13 mouse cellular contexts compared by ENCODE assay signal in the genomic region with DNA sequence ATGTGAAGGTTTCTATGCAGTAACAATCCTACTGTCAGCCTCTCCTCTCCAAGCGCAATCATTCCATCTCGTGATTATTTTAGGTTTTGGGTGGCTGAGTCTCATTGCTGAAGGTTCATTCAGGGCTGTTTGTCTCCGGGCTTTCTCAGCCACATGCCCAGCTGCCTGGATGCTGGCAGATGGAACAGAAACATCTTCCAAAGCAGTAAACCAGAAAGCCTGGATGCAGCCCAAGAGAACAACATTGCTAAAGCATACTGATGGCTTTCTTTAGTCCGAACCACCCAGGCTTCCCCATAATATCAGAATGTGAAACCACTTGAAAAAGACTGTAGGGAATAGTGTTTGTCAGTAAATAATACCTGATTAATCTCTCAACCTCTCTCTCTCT. TPM values are rescaled to one million over a fixed set of nuclear protein-coding genes. Genes with fewer than 3 reads are reported as not detected.
DNase-seq lines count a peak whose midpoint lies in the region; ATAC-seq and TF ChIP-seq lines count a peak whose summit lies in the region.
"Had no signal": no experiment of that assay in that cellular context is flagged by ENCODE, and none has a peak within 500 bp of the region (broad histone marks: within the 10 kb centered on the region; RNA-seq: fewer than 3 reads in every experiment).

No protein-coding gene starts in this region.

- H3K27ac ChIP-seq in kidney, adult 2 months (ENCODE audit: insufficient read depth, low read depth, low read length) = no peak overlapping the region
- H3K27ac ChIP-seq: forebrain, embryonic 10.5 days had no signal

- peak; percentile 73 for ATAC-seq in frontal cortex, adult (ENCODE audit: low TSS enrichment)
- ATAC-seq in monocyte, adult 5-6 weeks (replicated peaks; ENCODE audit: insufficient number of reproducible peaks, low FRiP score, low TSS enrichment, poor library complexity, severe bottlenecking) = no peak

- no peak overlapping the region for H3ac ChIP-seq in myocyte (ENCODE audit: control insufficient read depth, insufficient read length)

- no peaks in the 10 kb centered on the region for H3K36me3 ChIP-seq in myocyte (ENCODE audit: control insufficient read depth, insufficient read depth)
- no peaks in the 10 kb centered on the region for H3K36me3 ChIP-seq in kidney, adult 2 months (ENCODE audit: control insufficient read depth, insufficient read depth, low read length)
- H3K36me3 ChIP-seq: forebrain, embryonic 10.5 days had no signal

- no peaks in the 10 kb centered on the region for H3K79me2 ChIP-seq in myocyte (ENCODE audit: control insufficient read depth, insufficient read depth)

- no peak for TF ChIP-seq POLR2A in myocyte (IDR thresholded peaks at IDR 0.05; ENCODE audit: insufficient read length, low read depth)
- TF ChIP-seq POLR2A in kidney, adult 2 months (IDR thresholded peaks at IDR 0.05; ENCODE audit: low read depth, low read length) = no peak

- TF ChIP-seq CTCF in kidney, adult 2 months (conservative IDR thresholded peaks at IDR 0.05; ENCODE audit: insufficient read depth, insufficient read length, low read depth, low read length) = no peak

- H3K4me3 ChIP-seq in myocyte = no peak overlapping the region
- no peak overlapping the region for H3K4me3 ChIP-seq in kidney, adult 2 months (ENCODE audit: insufficient read depth, low read depth, low read length)
- H3K4me3 ChIP-seq: forebrain, embryonic 10.5 days had no signal

- no peak for DNase-seq in frontal cortex, postnatal 25 days (ENCODE audit: low spot score in 2 of 2)
- peak; percentile 52 for DNase-seq in Muller cell, postnatal 12 days (ENCODE audit: inconsistent ontology term)
- DNase-seq in layer of hippocampus, adult 11-12 months (ENCODE audit: low spot score) = peak; percentile 51
- DNase-seq in kidney, adult 2 months = no peak
- no peak for DNase-seq in thymus, adult 18-20 months
- DNase-seq: adrenal gland, adult 8-10 months; heart, postnatal 4 days; kidney, adult 11 months; thymus, postnatal 36 days had no signal

- H3K27me3 ChIP-seq in myocyte (ENCODE audit: control insufficient read depth, insufficient read depth, insufficient read length) = no peaks in the 10 kb centered on the region
- H3K27me3 ChIP-seq in kidney, adult 2 months (replicated peaks; ENCODE audit: control insufficient read depth, insufficient read depth, low read length) = no peaks in the 10 kb centered on the region

- WGBS in kidney, adult 2 months = 78% methylated on average over 4 of the region's 4 CpGs

- H3K4me1 ChIP-seq in kidney, adult 2 months (ENCODE audit: control insufficient read depth, insufficient read depth, low read length) = no peaks in the 10 kb centered on the region
- H3K4me1 ChIP-seq: forebrain, embryonic 10.5 days had no signal

- peak overlapping the region; percentile 47 for H3K4me2 ChIP-seq in myocyte (ENCODE audit: low read depth)

TF ChIP-seq in myocyte, 11 proteins besides CTCF, POLR2A, EP300 and RAD21:
- TF ChIP-seq SRF (IDR thresholded peaks at IDR 0.05; ENCODE audit: control insufficient read depth, insufficient read length, low read depth) (no peak), MYOG (IDR thresholded peaks at IDR 0.05; ENCODE audit: control insufficient read depth in 1 of 3, insufficient read depth in 1 of 3, insufficient read length in 2 of 3, low read depth in 2 of 3) (no peak), MAX (IDR thresholded peaks at IDR 0.05; ENCODE audit: low read depth) (no peak), E2F4 (IDR thresholded peaks at IDR 0.05; ENCODE audit: insufficient read depth) (no peak), TCF12 (IDR thresholded peaks at IDR 0.05; ENCODE audit: insufficient read depth, poor library complexity, severe bottlenecking) (no peak), REST (IDR thresholded peaks at IDR 0.05; ENCODE audit: insufficient read depth, insufficient read length) (no peak), USF1 (IDR thresholded peaks at IDR 0.05; ENCODE audit: low read depth) (no peak), POLR2AphosphoS2 (IDR thresholded peaks at IDR 0.05; ENCODE audit: insufficient read length, low read depth) (no peak), TCF3 (IDR thresholded peaks at IDR 0.05; ENCODE audit: insufficient read length, low read depth) (no peak), CEBPB (IDR thresholded peaks at IDR 0.05; ENCODE audit: insufficient read depth, poor library complexity, severe bottlenecking) (no peak), MYOD1 (IDR thresholded peaks at IDR 0.05; ENCODE audit: control insufficient read depth in 1 of 3, insufficient read length in 2 of 3, low read depth in 2 of 3) (no peak)

RNA-seq across cellular contexts. Expression of gene Sem1, which starts 34.2 kb away (rescaled TPM):
- polyA plus RNA-seq in myocyte (2012; fragmentation: generic; extraction: Trizol) = 112 TPM
- 158 to 337 TPM (median 282 TPM) in 3 replicates for total RNA-seq in monocyte, adult 5-6 weeks (2017)
- polyA plus RNA-seq in kidney, adult 2 months (2012; rRNA removed) = 20.5 and 37.5 TPM in 2 replicates

Comparison
In these comparisons a context has a peak if more than half of its experiments do, and no peak if none do; other contexts are left out.
1. DNase-seq: peak in Muller cell, postnatal 12 days (single experiment) and layer of hippocampus, adult 11-12 months (single experiment); none in frontal cortex, postnatal 25 days (0 of 2), kidney, adult 2 months (single experiment) and thymus, adult 18-20 months (0 of 2).